Mouse (Mus musculus) C2C12 (cell line): ENCODE results near the gene Zbtb49. TPM values are rescaled to one million over a fixed set of nuclear protein-coding genes. Genes with fewer than 3 reads are reported as not detected.
A peak's percentile ranks its signal among the peaks of the same experiment; 100 is the strongest.

Experiments
- H3K27me3 ChIP-seq: one replicate; pipeline ENCODE4 v1.6.1; 2011; ENCODE audit not compliant: control insufficient read depth, insufficient read depth, insufficient read length
- H3K36me3 ChIP-seq: one replicate; pipeline ENCODE4 v1.6.1; 2011; ENCODE audit not compliant: control insufficient read depth, insufficient read depth
- H3K4me3 ChIP-seq: one replicate; pipeline ENCODE4 v1.5.1; 2011; ENCODE audit warnings: mild to moderate bottlenecking, control low read depth; ENCODE audit not compliant: poor library complexity, insufficient read depth, severe bottlenecking
- H3K79me2 ChIP-seq: one replicate; pipeline ENCODE4 v1.6.1; 2011; ENCODE audit not compliant: control insufficient read depth, insufficient read depth
- H3K79me3 ChIP-seq: one replicate; pipeline ENCODE4 v1.6.1; 2011; ENCODE audit warnings: low read depth, control low read depth
- H3ac ChIP-seq: one replicate; pipeline ENCODE3; 2011; ENCODE audit warnings: low read depth; ENCODE audit not compliant: control insufficient read depth, insufficient read length
- CEBPB ChIP-seq: IDR thresholded peaks from one replicate; pipeline ENCODE4 v1.6.1; 2011; ENCODE audit warnings: low read depth, mild to moderate bottlenecking, control low read depth, moderate library complexity
- CTCF ChIP-seq: IDR thresholded peaks from one replicate; pipeline ENCODE4 v1.5.1; 2011; ENCODE audit not compliant: control insufficient read depth, insufficient read depth, insufficient read length
- FOSL1 ChIP-seq: IDR thresholded peaks from one replicate; pipeline ENCODE4 v1.8.0; 2011; ENCODE audit warnings: mild to moderate bottlenecking, low read length; ENCODE audit not compliant: poor library complexity, insufficient read depth, severe bottlenecking
- MAX ChIP-seq: IDR thresholded peaks from one replicate; pipeline ENCODE4 v1.6.1; 2011; ENCODE audit warnings: mild to moderate bottlenecking, control low read depth
- MYOD1 ChIP-seq: IDR thresholded peaks from one replicate; pipeline ENCODE4 v1.6.1; 2011; ENCODE audit warnings: low read depth; ENCODE audit not compliant: control insufficient read depth, insufficient read length
- MYOG ChIP-seq: IDR thresholded peaks from one replicate; pipeline ENCODE4 v1.6.1; 2011; ENCODE audit not compliant: control insufficient read depth, insufficient read length; ENCODE audit errors: extremely low read depth
- USF1 ChIP-seq: IDR thresholded peaks from one replicate; pipeline ENCODE4 v1.6.1; 2011; ENCODE audit warnings: low read depth, mild to moderate bottlenecking, control low read depth, moderate library complexity
- polyA plus RNA-seq: library from polyadenylated mRNA; unstranded; fragments of >200 nt; fragmentation: generic; extraction: Trizol; gene quantifications from one replicate; pipeline ENCODE4 v1.2.1, GENCODE M21; 2012; ENCODE audit warnings: missing spikeins

Gene Zbtb49
- polyA plus RNA-seq, 1 experiment: 4.7 TPM

GRCm38 (mm10) chr5:38205303-38205726, 14.9 kb downstream of the Zbtb49 start:
- TF ChIP-seq FOSL1 (no peak), CTCF (no peak), CEBPB (no peak), MAX (no peak), MYOG (no peak), USF1 (no peak), MYOD1 (no peak)
- no peak overlapping the region for H3K4me3 ChIP-seq
- H3ac ChIP-seq: no peak overlapping the region
- peaks cover 11% of the 10 kb centered on the region for H3K36me3 ChIP-seq
- no peaks in the 10 kb centered on the region for H3K27me3 ChIP-seq
- no peaks in the 10 kb centered on the region for H3K79me2 ChIP-seq
- no peaks in the 10 kb centered on the region for H3K79me3 ChIP-seq

DNA sequence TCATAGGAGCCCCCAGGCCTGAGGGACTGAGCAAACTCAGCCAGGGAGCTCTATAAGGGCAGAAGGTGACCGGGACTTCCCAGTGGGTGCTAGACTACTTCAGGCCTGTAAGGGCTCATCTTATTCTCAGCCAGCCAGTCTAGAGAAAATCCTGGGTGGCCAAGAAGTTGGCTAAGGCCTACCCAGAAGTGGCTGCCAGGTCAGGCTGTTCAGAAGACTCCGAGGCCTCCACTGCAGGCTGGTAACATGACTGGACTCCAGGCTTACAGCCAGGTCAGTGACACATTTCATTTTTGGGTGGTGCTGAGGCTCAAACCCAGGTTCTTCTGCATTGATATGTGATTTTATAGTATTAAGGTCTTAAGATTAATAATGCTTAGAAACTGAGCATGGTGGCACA, 20.6 kb downstream of the Zbtb49 start:
- H3K4me3 ChIP-seq: no peak overlapping the region
- H3K79me3 ChIP-seq: no peaks in the 10 kb centered on the region
- peaks cover 2% of the 10 kb centered on the region for H3K36me3 ChIP-seq
- TF ChIP-seq MYOD1: no peak
- no peak for TF ChIP-seq CTCF
- no peak for TF ChIP-seq CEBPB
- no peak for TF ChIP-seq USF1
- TF ChIP-seq MYOG: no peak
- no peak for TF ChIP-seq MAX
- no peak for TF ChIP-seq FOSL1
- no peaks in the 10 kb centered on the region for H3K79me2 ChIP-seq
- H3ac ChIP-seq: no peak overlapping the region
- no peaks in the 10 kb centered on the region for H3K27me3 ChIP-seq

DNA sequence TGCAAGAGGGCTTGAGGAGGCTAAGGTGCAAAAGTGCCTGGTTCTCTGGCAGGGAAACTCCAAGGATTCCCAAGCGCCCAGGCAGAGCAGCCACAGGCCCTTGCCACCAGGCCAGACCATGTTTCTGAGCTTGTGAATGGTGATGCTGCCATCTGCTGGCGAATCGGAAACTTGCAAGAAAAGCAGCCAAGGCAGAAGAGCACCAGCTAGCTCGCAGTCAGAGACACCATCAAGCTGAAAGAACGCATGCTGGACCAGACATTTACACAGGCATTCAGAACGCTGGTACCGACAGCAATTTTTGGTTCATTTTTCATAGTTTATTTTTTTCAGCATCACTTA, 22.8 kb downstream of the Zbtb49 start:
- TF ChIP-seq CTCF (peak; percentile 90), MYOD1 (no peak), CEBPB (no peak)
- Histone ChIP-seq H3ac (no peak overlapping the region), H3K4me3 (no peak overlapping the region)

GRCm38 (mm10) chr5:38196821-38197481, 23.3 kb downstream of the Zbtb49 start:
- Histone ChIP-seq H3ac (no peak overlapping the region), H3K79me2 (no peaks in the 10 kb centered on the region), H3K27me3 (no peaks in the 10 kb centered on the region), H3K79me3 (no peaks in the 10 kb centered on the region), H3K4me3 (no peak overlapping the region), H3K36me3 (peaks cover 2% of the 10 kb centered on the region)
- TF ChIP-seq MYOD1: no peak
- TF ChIP-seq MYOG: no peak
- TF ChIP-seq MAX: no peak
- TF ChIP-seq USF1: no peak
- no peak for TF ChIP-seq CEBPB

More for the DNA sequence above, 22.8 kb downstream of the Zbtb49 start:
- Histone ChIP-seq H3K79me2 (no peaks in the 10 kb centered on the region), H3K36me3 (peaks cover 2% of the 10 kb centered on the region), H3K27me3 (no peaks in the 10 kb centered on the region), H3K79me3 (no peaks in the 10 kb centered on the region)

DNA sequence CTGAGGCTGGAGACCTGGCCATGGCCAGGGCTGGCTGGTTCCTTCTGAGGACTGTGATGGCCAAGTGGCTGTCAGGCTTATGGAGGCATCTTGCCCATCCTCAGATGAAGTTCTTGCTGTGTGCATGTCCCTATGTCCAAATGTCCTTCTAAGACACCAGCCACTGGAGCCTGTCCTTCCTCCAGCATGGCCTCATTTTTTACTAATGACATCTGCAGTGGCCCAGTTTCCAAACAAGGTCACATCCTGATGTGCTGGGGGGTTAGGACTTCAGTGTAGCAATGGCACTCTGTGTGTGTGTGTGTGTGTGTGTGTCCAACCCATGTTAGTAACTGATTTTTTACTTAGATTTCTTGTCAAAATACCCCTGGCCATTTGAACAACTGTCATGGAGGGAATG, 24.3 kb downstream of the Zbtb49 start:
- Histone ChIP-seq H3K79me3 (no peaks in the 10 kb centered on the region), H3K27me3 (no peaks in the 10 kb centered on the region), H3K36me3 (peaks cover 2% of the 10 kb centered on the region), H3K79me2 (no peaks in the 10 kb centered on the region), H3K4me3 (no peak overlapping the region), H3ac (no peak overlapping the region)
- TF ChIP-seq MYOD1: no peak
- TF ChIP-seq FOSL1: no peak
- TF ChIP-seq USF1: no peak

DNA sequence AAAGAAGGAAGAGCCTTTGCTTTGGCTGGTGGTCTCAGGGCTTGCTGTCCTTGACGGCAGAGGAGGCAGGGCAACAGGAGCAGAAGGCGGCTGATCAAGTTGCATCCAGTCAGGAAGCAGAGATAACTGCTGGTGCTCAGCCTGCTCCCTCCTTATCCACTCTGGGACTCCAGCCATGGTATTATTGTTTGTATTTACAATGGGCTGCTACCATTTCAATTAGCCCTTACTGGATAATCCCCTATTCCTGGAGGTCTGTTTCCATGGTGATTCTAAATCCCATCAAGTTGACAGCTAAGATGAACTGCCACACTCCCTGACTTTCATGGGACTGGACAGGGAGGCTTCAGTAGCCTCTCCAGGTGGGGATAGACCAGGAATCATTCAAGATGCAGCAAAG, 25.3 kb downstream of the Zbtb49 start:
- Histone ChIP-seq H3K27me3 (no peaks in the 10 kb centered on the region), H3K36me3 (no peaks in the 10 kb centered on the region), H3K79me2 (no peaks in the 10 kb centered on the region), H3ac (no peak overlapping the region), H3K4me3 (no peak overlapping the region), H3K79me3 (no peaks in the 10 kb centered on the region)
- TF ChIP-seq CEBPB: no peak
- TF ChIP-seq FOSL1: no peak
- no peak for TF ChIP-seq USF1
- TF ChIP-seq MAX: no peak
- no peak for TF ChIP-seq CTCF
- TF ChIP-seq MYOG: no peak
- TF ChIP-seq MYOD1: no peak
